Mouse (Mus musculus): Measurements from ENCODE around the gene Dclk2. TPM values are rescaled to one million over a fixed set of nuclear protein-coding genes. Genes with fewer than 3 reads are reported as not detected.

Gene Dclk2
- polyA plus RNA-seq, 1 experiment from 2014 or later, result 94.3 TPM

DNA sequence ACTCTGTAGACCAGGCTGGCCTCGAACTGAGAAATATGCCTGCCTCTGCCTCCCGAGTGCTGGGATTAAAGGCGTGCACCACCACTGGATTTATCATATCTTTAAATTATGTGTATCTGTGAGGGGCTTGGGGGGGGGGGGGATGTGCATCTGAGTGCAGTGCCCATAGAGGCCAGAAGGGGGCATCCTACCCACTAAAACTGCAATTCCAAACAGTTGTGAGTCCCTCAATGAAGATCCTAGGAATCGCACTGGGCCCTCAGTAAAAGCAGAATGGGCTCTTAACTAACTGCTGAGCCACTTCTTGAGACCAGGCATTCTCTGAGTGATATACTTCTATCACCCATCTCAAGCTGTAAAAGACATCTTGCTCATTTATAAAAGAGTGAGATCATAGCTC, 85.5 kb downstream of the Dclk2 start:
- Histone ChIP-seq H3K9me3 (no peaks in the 10 kb centered on the region), H3K9ac (no peak overlapping the region), H3K27ac (replicated peaks) (no peak overlapping the region), H3K36me3 (0 out of 2 replicates have a peak, but pooled peaks cover 4% of the 10 kb centered on the region), H3K4me1 (replicated peaks) (peaks cover 36% of the 10 kb centered on the region), H3K4me2 (no peak overlapping the region), H3K27me3 (no peaks in the 10 kb centered on the region), H3K4me3 (no peak overlapping the region)
- ATAC-seq (ENCODE audit: low FRiP score, low read depth), result no peak
- 97% methylated on average over 4 of the region's 4 CpGs for WGBS

DNA sequence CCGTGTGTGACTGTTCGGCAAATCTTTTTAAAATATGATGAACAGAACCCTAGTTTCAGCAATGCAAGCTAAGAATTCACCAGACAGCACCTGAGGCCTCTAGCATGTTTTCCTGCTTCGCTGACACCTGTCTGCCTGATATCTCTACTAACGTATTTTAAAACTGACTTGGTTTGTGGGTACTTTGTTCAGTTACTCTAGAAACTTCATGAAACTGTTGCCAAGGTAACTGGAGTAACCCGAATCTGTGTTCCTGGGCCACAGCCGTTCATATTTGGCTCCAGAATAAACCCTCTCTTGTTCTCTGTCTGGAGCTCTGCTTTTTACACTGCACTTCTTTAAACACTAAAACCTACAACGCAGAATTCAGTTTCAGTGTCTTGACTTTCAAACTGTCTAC, 86.3 kb downstream of the Dclk2 start:
- H3K4me3 ChIP-seq, result no peak overlapping the region

GRCm38 (mm10) chr3:86832591-86833267, 87.9 kb downstream of the Dclk2 start:
- Histone ChIP-seq H3K4me2 (0 out of 2 replicates have a peak overlapping the region, but pooled peaks have one; percentile 2), H3K27ac (replicated peaks) (0 out of 2 replicates have a peak overlapping the region, but pooled peaks have one; percentile 17), H3K9me3 (no peaks in the 10 kb centered on the region), H3K27me3 (no peaks in the 10 kb centered on the region), H3K4me1 (replicated peaks) (peaks cover 27% of the 10 kb centered on the region), H3K4me3 (no peak overlapping the region), H3K9ac (no peak overlapping the region), H3K36me3 (0 out of 2 replicates have a peak, but pooled peaks cover 4% of the 10 kb centered on the region)
- WGBS, result 17% methylated on average over 14 of the region's 14 CpGs
- no peak for ATAC-seq (ENCODE audit: low FRiP score, low read depth)

More for the DNA sequence above, 86.3 kb downstream of the Dclk2 start:
- H3K9ac ChIP-seq, result no peak overlapping the region
- H3K27me3 ChIP-seq, result no peaks in the 10 kb centered on the region
- peak overlapping the region; percentile 53 for H3K27ac ChIP-seq (replicated peaks)
- no peak overlapping the region for H3K4me2 ChIP-seq
- H3K9me3 ChIP-seq, result no peaks in the 10 kb centered on the region
- ATAC-seq (ENCODE audit: low FRiP score, low read depth), result no peak
- peaks cover 28% of the 10 kb centered on the region for H3K4me1 ChIP-seq (replicated peaks)
- H3K36me3 ChIP-seq, result 0 out of 2 replicates have a peak, but pooled peaks cover 4% of the 10 kb centered on the region
- 70% methylated on average over 7 of the region's 7 CpGs for WGBS

- Histone ChIP-seq H3K4me1 (replicated peaks) (peaks cover 27% of the 10 kb centered on the region), H3K27ac (replicated peaks) (0 out of 2 replicates have a peak overlapping the region, but pooled peaks have one; percentile 17), H3K4me3 (no peak overlapping the region), H3K36me3 (0 out of 2 replicates have a peak, but pooled peaks cover 4% of the 10 kb centered on the region), H3K27me3 (no peaks in the 10 kb centered on the region), H3K4me2 (no peak overlapping the region), H3K9me3 (no peaks in the 10 kb centered on the region), H3K9ac (no peak overlapping the region)
- 55% methylated on average over 8 of the region's 8 CpGs for WGBS
- ATAC-seq (ENCODE audit: low FRiP score, low read depth), result no peak
Observed at GRCm38 (mm10) chr3:86832115-86832514, 88.5 kb downstream of the Dclk2 start.

- Histone ChIP-seq H3K4me3 (no peak overlapping the region), H3K36me3 (0 out of 2 replicates have a peak, but pooled peaks cover 6% of the 10 kb centered on the region), H3K9ac (no peak overlapping the region), H3K4me1 (replicated peaks) (peaks cover 13% of the 10 kb centered on the region), H3K9me3 (no peaks in the 10 kb centered on the region), H3K4me2 (no peak overlapping the region), H3K27me3 (no peaks in the 10 kb centered on the region), H3K27ac (replicated peaks) (no peak overlapping the region)
- WGBS, result 94% methylated on average over 3 of the region's 3 CpGs
- no peak for ATAC-seq (ENCODE audit: low FRiP score, low read depth)
Observed at GRCm38 (mm10) chr3:86827506-86827905, 93.1 kb downstream of the Dclk2 start.

GRCm38 (mm10) chr3:86821383-86821782, 99.3 kb downstream of the Dclk2 start:
- H3K9me3 ChIP-seq, result no peaks in the 10 kb centered on the region
- no peak overlapping the region for H3K4me2 ChIP-seq
- H3K36me3 ChIP-seq, result 0 out of 2 replicates have a peak, but pooled peaks cover 3% of the 10 kb centered on the region
- no peak overlapping the region for H3K4me3 ChIP-seq
- H3K27me3 ChIP-seq, result no peaks in the 10 kb centered on the region
- H3K27ac ChIP-seq (replicated peaks), result no peak overlapping the region
- H3K9ac ChIP-seq, result no peak overlapping the region
- H3K4me1 ChIP-seq (replicated peaks), result peaks cover 25% of the 10 kb centered on the region
- WGBS, result 53% methylated on average over 3 of the region's 3 CpGs
- ATAC-seq (ENCODE audit: low FRiP score, low read depth), result no peak

- H3K4me2 ChIP-seq, result no peak overlapping the region
- WGBS, result 65% methylated on average over 10 of the region's 10 CpGs
- H3K4me3 ChIP-seq, result no peak overlapping the region
- ATAC-seq (ENCODE audit: low FRiP score, low read depth), result no peak
- peaks cover 25% of the 10 kb centered on the region for H3K4me1 ChIP-seq (replicated peaks)
- H3K36me3 ChIP-seq, result 0 out of 2 replicates have a peak, but pooled peaks cover 3% of the 10 kb centered on the region
- H3K27me3 ChIP-seq, result no peaks in the 10 kb centered on the region
- H3K9ac ChIP-seq, result no peak overlapping the region
- H3K27ac ChIP-seq (replicated peaks), result no peak overlapping the region
- H3K9me3 ChIP-seq, result no peaks in the 10 kb centered on the region
Observed at GRCm38 (mm10) chr3:86820344-86820743, 100.3 kb downstream of the Dclk2 start.

DNA sequence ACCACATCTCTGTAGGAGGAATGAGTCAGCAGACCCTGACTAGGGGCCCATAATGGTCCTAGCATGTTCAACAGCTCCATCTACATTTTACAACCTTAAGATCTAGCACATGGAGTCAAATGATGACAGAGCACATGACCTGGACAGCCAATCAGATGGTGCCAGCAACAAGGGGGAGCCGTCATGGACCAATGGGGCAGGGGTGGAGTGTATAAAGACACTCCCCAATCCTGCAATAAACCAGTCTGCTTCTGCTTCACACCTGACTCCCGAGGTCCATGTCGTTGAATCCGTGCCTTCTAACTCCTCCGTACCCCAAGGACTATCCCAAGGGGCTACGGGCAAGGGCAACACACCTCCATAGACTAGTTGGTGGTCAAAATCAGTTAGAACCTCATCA, 101.3 kb downstream of the Dclk2 start:
- 96% methylated on average over 6 of the region's 6 CpGs for WGBS
- peak; percentile 52 for ATAC-seq (ENCODE audit: low FRiP score, low read depth)
- Histone ChIP-seq H3K9me3 (no peaks in the 10 kb centered on the region), H3K4me3 (no peak overlapping the region), H3K9ac (no peak overlapping the region), H3K27me3 (no peaks in the 10 kb centered on the region), H3K36me3 (peaks cover 4% of the 10 kb centered on the region; the same call in 1 of the 2 replicates), H3K27ac (replicated peaks) (peak overlapping the region; percentile 20; the same call in 1 of the 2 replicates), H3K4me2 (no peak overlapping the region), H3K4me1 (replicated peaks) (peaks cover 25% of the 10 kb centered on the region)

- H3K4me1 ChIP-seq (replicated peaks), result peaks cover 25% of the 10 kb centered on the region
- peaks cover 12% of the 10 kb centered on the region for H3K36me3 ChIP-seq
- H3K4me2 ChIP-seq, result no peak overlapping the region
- 0 out of 2 replicates have a peak, but pooled peaks have one; percentile 51 for ATAC-seq (ENCODE audit: low FRiP score, low read depth)
- peak overlapping the region; percentile 50 for H3K27ac ChIP-seq (replicated peaks)
- no peak overlapping the region for H3K9ac ChIP-seq
- H3K9me3 ChIP-seq, result no peaks in the 10 kb centered on the region
- H3K27me3 ChIP-seq, result no peaks in the 10 kb centered on the region
- 43% methylated on average over 13 of the region's 13 CpGs for WGBS
- no peak overlapping the region for H3K4me3 ChIP-seq
Observed at GRCm38 (mm10) chr3:86818001-86818585, 102.6 kb downstream of the Dclk2 start.

GRCm38 (mm10) chr3:86812689-86813088, 108.0 kb downstream of the Dclk2 start:
- H3K36me3 ChIP-seq, result peaks cover 17% of the 10 kb centered on the region
- no peak overlapping the region for H3K27ac ChIP-seq (replicated peaks)
- no peaks in the 10 kb centered on the region for H3K27me3 ChIP-seq
- H3K9me3 ChIP-seq, result no peaks in the 10 kb centered on the region
- peaks cover 14% of the 10 kb centered on the region for H3K4me1 ChIP-seq (replicated peaks)
- WGBS, result 19% methylated on average over 3 of the region's 3 CpGs
- no peak overlapping the region for H3K9ac ChIP-seq
- peak; percentile 65; the same call in 1 of the 2 replicates for ATAC-seq (ENCODE audit: low FRiP score, low read depth)
- H3K4me2 ChIP-seq, result no peak overlapping the region
- no peak overlapping the region for H3K4me3 ChIP-seq

GRCm38 (mm10) chr3:86810908-86811307, 109.7 kb downstream of the Dclk2 start:
- H3K36me3 ChIP-seq, result peaks cover 17% of the 10 kb centered on the region
- 82% methylated on average over 5 of the region's 5 CpGs for WGBS
- H3K4me2 ChIP-seq, result no peak overlapping the region
- peaks cover 13% of the 10 kb centered on the region; the same call in 1 of the 2 replicates for H3K4me1 ChIP-seq (replicated peaks)
- no peak overlapping the region; the same call in 1 of the 2 replicates for H3K27ac ChIP-seq (replicated peaks)
- no peaks in the 10 kb centered on the region for H3K9me3 ChIP-seq
- ATAC-seq (ENCODE audit: low FRiP score, low read depth), result no peak
- H3K4me3 ChIP-seq, result no peak overlapping the region
- H3K9ac ChIP-seq, result no peak overlapping the region
- H3K27me3 ChIP-seq, result no peaks in the 10 kb centered on the region

- H3K4me3 ChIP-seq, result no peak overlapping the region
- no peak overlapping the region for H3K4me2 ChIP-seq
- H3K4me1 ChIP-seq (replicated peaks), result peaks cover 13% of the 10 kb centered on the region; the same call in 1 of the 2 replicates
- H3K27ac ChIP-seq (replicated peaks), result peak overlapping the region; percentile 15; the same call in 1 of the 2 replicates
- 56% methylated on average over 2 of the region's 2 CpGs for WGBS
- no peak for ATAC-seq (ENCODE audit: low FRiP score, low read depth)
- no peaks in the 10 kb centered on the region for H3K9me3 ChIP-seq
- H3K27me3 ChIP-seq, result no peaks in the 10 kb centered on the region
- H3K9ac ChIP-seq, result no peak overlapping the region
- H3K36me3 ChIP-seq, result peaks cover 27% of the 10 kb centered on the region
Observed at GRCm38 (mm10) chr3:86809646-86810045, 111.0 kb downstream of the Dclk2 start.

All from hindbrain, embryonic 15.5 days (tissue).